Mouse (Mus musculus): Measurements from ENCODE around the gene Clptm1. TPM values are rescaled to one million over a fixed set of nuclear protein-coding genes. Genes with fewer than 3 reads are reported as not detected.

Clptm1 gene
- polyA plus RNA-seq, 1 experiment from 2014 or later: 99.6 TPM

- Histone ChIP-seq H3K27ac (replicated peaks) (peak within 1 kb of the TSS; percentile 21), H3K4me2 (replicated peaks) (peak within 1 kb of the TSS; percentile 58), H3K4me1 (peaks cover 16% of the 10 kb centered on the region), H3K9ac (replicated peaks) (peak within 1 kb of the TSS; percentile 56), H3K4me3 (peak within 1 kb of the TSS; percentile 39), H3K9me3 (no peaks in the 10 kb centered on the region), H3K27me3 (no peaks in the 10 kb centered on the region), H3K36me3 (peaks cover 11% of the 10 kb centered on the region; the same call in 1 of the 2 replicates)
- WGBS: 2% methylated on average over 20 of the region's 20 CpGs
- peak; percentile 51 for ATAC-seq (replicated peaks)
These were observed 34.3 kb upstream of the Clptm1 start, which contains the start of gene Apoe for GRCm38 (mm10) chr7:19698907-19699826. Apoe (minus strand) TSS chr7:19699188.

GRCm38 (mm10) chr7:19697949-19698906 is 33.4 kb upstream of the Clptm1 start:
- Histone ChIP-seq H3K36me3 (peaks cover 11% of the 10 kb centered on the region; the same call in 1 of the 2 replicates), H3K4me2 (replicated peaks) (peak overlapping the region; percentile 58), H3K4me1 (peaks cover 16% of the 10 kb centered on the region), H3K27ac (replicated peaks) (peak overlapping the region; percentile 21), H3K27me3 (no peaks in the 10 kb centered on the region), H3K9me3 (no peaks in the 10 kb centered on the region), H3K9ac (replicated peaks) (peak overlapping the region; percentile 56), H3K4me3 (peak overlapping the region; percentile 39)
- no peak for ATAC-seq (replicated peaks)
- WGBS: 3% methylated on average over 28 of the region's 28 CpGs

GRCm38 (mm10) chr7:19696336-19696873 is 31.6 kb upstream of the Clptm1 start:
- H3K9ac ChIP-seq (replicated peaks): no peak overlapping the region
- no peak for ATAC-seq (replicated peaks)
- no peaks in the 10 kb centered on the region for H3K27me3 ChIP-seq
- no peak overlapping the region for H3K27ac ChIP-seq (replicated peaks)
- 97% methylated on average over 34 of the region's 34 CpGs for WGBS
- H3K4me1 ChIP-seq: peaks cover 16% of the 10 kb centered on the region
- no peak overlapping the region for H3K4me2 ChIP-seq (replicated peaks)
- H3K4me3 ChIP-seq: no peak overlapping the region
- H3K36me3 ChIP-seq: no peaks in the 10 kb centered on the region; the same call in 1 of the 2 replicates
- no peaks in the 10 kb centered on the region for H3K9me3 ChIP-seq

GRCm38 (mm10) chr7:19695881-19696280 is 31.0 kb upstream of the Clptm1 start:
- H3K9me3 ChIP-seq: no peaks in the 10 kb centered on the region
- peaks cover 16% of the 10 kb centered on the region for H3K4me1 ChIP-seq
- H3K27me3 ChIP-seq: no peaks in the 10 kb centered on the region
- H3K36me3 ChIP-seq: no peaks in the 10 kb centered on the region; the same call in 1 of the 2 replicates
- no peak overlapping the region for H3K9ac ChIP-seq (replicated peaks)
- 94% methylated on average over 6 of the region's 6 CpGs for WGBS
- no peak overlapping the region for H3K4me2 ChIP-seq (replicated peaks)
- H3K27ac ChIP-seq (replicated peaks): no peak overlapping the region
- no peak for ATAC-seq (replicated peaks)
- no peak overlapping the region for H3K4me3 ChIP-seq

- Histone ChIP-seq H3K4me2 (replicated peaks) (no peak overlapping the region), H3K27me3 (no peaks in the 10 kb centered on the region), H3K36me3 (no peaks in the 10 kb centered on the region; the same call in 1 of the 2 replicates), H3K4me3 (no peak overlapping the region), H3K4me1 (peaks cover 16% of the 10 kb centered on the region), H3K9me3 (no peaks in the 10 kb centered on the region), H3K9ac (replicated peaks) (no peak overlapping the region), H3K27ac (replicated peaks) (no peak overlapping the region)
- no peak for ATAC-seq (replicated peaks)
- WGBS: 74% methylated on average over 8 of the region's 8 CpGs
These were observed 30.4 kb upstream of the Clptm1 start for GRCm38 (mm10) chr7:19695213-19695594.

DNA sequence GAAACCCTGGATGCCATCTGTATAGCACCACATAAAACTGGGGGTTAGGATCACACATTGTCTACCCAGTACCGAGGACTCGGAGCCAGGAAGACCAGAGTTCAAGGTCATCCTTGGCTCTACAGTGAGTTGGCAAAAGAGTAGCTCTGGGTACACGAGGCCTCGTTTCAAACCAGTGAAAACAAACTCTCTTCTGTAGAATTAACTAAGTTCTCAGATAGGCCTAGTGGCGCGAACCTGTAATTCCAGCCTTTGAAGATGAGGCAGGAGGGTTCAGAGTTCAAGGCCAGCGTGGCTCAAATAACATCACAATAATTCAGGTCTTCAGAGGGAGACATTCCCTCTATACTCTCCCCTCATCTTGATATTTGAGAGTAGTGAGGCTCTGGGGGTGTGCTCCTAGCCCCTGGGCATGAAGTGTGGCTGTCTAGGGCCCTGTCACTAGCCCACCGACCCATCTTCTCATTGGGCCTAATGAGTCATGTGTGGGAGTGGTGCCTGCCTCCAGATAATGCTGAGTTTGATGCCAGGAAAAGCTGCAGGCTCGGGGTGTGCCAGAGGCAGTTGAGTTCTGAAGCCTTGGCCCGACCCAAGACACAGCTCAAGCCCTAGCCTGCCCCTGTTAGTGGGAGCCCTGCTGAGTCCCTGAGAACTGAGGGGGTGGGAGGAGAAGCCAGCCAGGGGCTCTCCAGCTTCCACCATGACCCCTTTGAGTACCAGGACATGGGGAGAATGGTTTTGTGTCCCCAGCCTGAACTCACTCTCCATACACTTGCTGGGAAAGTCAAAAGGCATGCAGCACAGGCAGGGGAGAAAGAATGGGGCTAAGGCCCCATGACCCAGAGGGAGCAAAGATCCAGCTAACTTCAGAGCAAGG is 29.7 kb upstream of the Clptm1 start:
- Histone ChIP-seq H3K9me3 (no peaks in the 10 kb centered on the region), H3K27ac (replicated peaks) (no peak overlapping the region), H3K27me3 (no peaks in the 10 kb centered on the region), H3K9ac (replicated peaks) (no peak overlapping the region), H3K4me1 (peaks cover 16% of the 10 kb centered on the region), H3K36me3 (no peaks in the 10 kb centered on the region; the same call in 1 of the 2 replicates), H3K4me2 (replicated peaks) (no peak overlapping the region), H3K4me3 (no peak overlapping the region)
- no peak for ATAC-seq (replicated peaks)
- 85% methylated on average over 10 of the region's 10 CpGs for WGBS

DNA sequence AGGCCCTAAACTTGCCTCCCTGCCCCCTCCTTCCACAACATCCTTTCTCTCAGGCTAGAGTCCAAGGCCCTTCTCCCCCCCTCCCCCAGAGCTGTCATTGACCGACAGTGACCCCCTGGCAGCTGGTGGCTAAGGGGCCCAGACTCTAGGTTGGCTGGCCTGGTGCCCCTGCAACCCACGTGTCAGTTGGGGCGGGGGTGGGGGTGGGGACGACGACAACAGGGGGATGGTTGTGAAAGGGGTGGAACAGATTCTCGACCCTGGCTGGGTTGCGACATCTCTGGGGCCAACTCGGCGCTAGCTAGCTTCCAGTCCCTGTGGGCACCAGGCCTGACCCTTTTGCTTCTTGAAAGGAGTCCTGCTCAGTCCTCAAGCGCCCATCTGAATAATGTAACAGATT is 28.6 kb upstream of the Clptm1 start:
- no peak overlapping the region for H3K4me2 ChIP-seq (replicated peaks)
- no peak overlapping the region for H3K9ac ChIP-seq (replicated peaks)
- H3K9me3 ChIP-seq: no peaks in the 10 kb centered on the region
- H3K36me3 ChIP-seq: no peaks in the 10 kb centered on the region; the same call in 1 of the 2 replicates
- ATAC-seq (replicated peaks): no peak
- H3K27me3 ChIP-seq: no peaks in the 10 kb centered on the region
- H3K4me3 ChIP-seq: no peak overlapping the region
- H3K4me1 ChIP-seq: peaks cover 4% of the 10 kb centered on the region
- 39% methylated on average over 10 of the region's 10 CpGs for WGBS
- no peak overlapping the region for H3K27ac ChIP-seq (replicated peaks)

DNA sequence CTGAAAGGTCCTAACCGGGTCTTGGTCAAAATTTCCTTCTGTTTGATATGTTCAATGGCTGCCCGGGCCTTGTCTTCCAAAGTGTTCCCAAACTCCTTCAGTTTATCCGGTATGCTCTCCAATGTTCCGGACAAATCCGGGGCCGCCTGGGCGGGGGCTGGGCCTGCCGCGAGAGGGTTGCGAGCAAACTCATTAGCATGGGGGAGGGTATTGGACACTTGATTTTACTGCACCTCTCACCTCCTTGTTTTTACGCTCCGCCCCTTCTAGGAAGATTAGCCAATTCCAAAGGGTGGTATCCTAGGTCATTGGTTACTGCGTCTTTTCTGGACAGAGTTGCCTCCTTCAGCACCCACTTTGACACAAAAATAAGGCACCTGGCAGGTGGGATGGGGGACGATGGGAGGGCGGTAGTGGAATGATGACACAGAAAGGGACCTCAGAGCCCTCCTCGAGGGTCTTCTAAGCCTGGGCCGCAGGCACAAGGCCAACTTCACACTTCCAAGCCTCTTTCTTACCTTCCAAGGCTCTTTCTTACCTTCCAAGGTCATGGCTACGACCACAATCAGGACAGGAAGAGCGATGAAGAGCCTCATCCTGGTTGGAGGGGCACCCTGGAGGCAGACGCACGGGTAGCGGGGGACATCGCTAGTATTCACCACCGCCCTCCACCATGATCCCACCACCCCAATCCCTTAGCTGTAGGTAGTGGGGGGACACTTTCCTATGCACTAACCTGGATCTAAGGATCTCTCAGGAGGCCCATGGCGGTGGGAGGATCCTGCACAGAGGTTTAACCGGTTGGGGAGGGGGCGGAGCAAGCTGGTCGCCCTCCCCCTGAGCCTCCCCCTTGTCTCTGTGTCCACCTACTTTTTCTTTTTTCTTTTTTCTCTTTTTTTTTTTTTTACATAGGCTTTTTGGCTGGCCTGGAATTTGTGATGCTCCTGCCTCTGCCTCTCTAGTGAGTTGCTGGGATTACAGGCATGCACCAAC is 27.3 kb upstream of the Clptm1 start, which contains the start of gene Apoc1:
Gene Apoc1 (minus strand): TSS at position 788 of the 993 bp plus-strand sequence.
- H3K4me3 ChIP-seq: no peak within 1 kb of the TSS
- H3K27me3 ChIP-seq: no peaks in the 10 kb centered on the region
- no peaks in the 10 kb centered on the region; the same call in 1 of the 2 replicates for H3K36me3 ChIP-seq
- H3K9ac ChIP-seq (replicated peaks): no peak within 1 kb of the TSS
- WGBS: 52% methylated on average over 28 of the region's 28 CpGs
- H3K4me1 ChIP-seq: no peaks in the 10 kb centered on the region
- H3K27ac ChIP-seq (replicated peaks): no peak within 1 kb of the TSS
- no peak within 1 kb of the TSS for H3K4me2 ChIP-seq (replicated peaks)
- H3K9me3 ChIP-seq: no peaks in the 10 kb centered on the region
- no peak for ATAC-seq (replicated peaks)

DNA sequence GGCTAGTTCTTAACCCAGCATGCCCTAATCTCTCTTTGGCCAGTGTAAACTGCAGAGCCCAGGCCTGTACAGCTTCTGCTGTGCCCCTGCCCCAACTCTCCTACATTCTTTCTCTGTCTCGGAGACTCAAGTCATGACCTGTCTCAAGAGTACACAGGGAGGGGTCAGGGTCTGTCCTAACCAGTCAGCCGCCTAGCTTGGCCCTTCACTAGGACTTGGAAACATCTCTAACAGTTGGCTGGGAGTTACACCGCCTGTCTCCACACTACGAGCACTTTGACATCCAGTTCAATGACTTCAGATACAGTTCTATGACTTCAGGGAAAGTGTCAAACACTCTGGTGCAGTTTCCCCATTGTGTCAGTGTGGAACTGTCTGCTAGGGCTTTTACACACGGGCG is 26.6 kb upstream of the Clptm1 start:
- Histone ChIP-seq H3K4me2 (replicated peaks) (no peak overlapping the region), H3K9ac (replicated peaks) (no peak overlapping the region), H3K4me1 (no peaks in the 10 kb centered on the region), H3K4me3 (no peak overlapping the region), H3K27me3 (no peaks in the 10 kb centered on the region), H3K9me3 (no peaks in the 10 kb centered on the region), H3K27ac (replicated peaks) (no peak overlapping the region), H3K36me3 (no peaks in the 10 kb centered on the region; the same call in 1 of the 2 replicates)
- no peak for ATAC-seq (replicated peaks)
- 77% methylated on average over 6 of the region's 6 CpGs for WGBS

DNA sequence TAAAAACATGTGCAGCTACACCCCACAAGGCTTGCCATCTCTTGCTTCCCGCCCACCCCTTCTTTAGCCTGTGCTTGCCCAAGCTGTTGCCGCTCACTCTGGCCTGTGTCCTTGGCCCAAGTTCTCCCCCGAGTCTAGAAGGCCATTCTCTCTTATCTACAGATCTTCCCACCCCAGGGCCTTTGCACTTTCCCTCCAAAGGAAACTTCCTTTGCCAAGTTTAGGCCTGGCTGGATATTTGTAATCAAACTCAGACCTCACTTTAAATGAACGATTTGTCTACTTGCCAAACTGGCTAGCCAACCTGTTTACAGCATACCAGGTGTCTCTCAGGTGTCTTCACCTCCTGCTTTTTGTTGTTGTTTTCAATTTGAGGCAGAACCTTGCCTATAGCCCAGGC is 26.0 kb upstream of the Clptm1 start:
- no peak overlapping the region for H3K27ac ChIP-seq (replicated peaks)
- WGBS: 86% methylated on average over 4 of the region's 4 CpGs

More for the DNA sequence above, 26.0 kb upstream of the Clptm1 start:
- Histone ChIP-seq H3K4me2 (replicated peaks) (no peak overlapping the region), H3K27me3 (no peaks in the 10 kb centered on the region), H3K9ac (replicated peaks) (no peak overlapping the region), H3K4me3 (no peak overlapping the region), H3K4me1 (no peaks in the 10 kb centered on the region), H3K9me3 (no peaks in the 10 kb centered on the region), H3K36me3 (no peaks in the 10 kb centered on the region)
- ATAC-seq (replicated peaks): no peak

Measured in forebrain, embryonic 15.5 days (tissue).